Mouse (Mus musculus) limb, embryonic 13.5 days (tissue): ENCODE data around the gene Adgra1. TPM values are rescaled to one million over a fixed set of nuclear protein-coding genes. Genes with fewer than 3 reads are reported as not detected.

Source experiments
- ATAC-seq: fragments of 200-750 bp; cut with Nextera tagmentation; 2 replicates; pipeline ENCODE4 v1.8.0; 2017; ENCODE audit warnings: low read depth, moderate number of reproducible peaks, moderate TSS enrichment; ENCODE audit not compliant: low FRiP score
- H3K27ac ChIP-seq: fragments of 300-500 bp; sonication (generic); 2 replicates; pipeline ENCODE4 v1.5.1; 2015; ENCODE audit warnings: inconsistent platforms, mild to moderate bottlenecking, moderate library complexity
- H3K27me3 ChIP-seq: fragments of 300-500 bp; sonication (generic); 2 replicates; pipeline ENCODE4 v1.6.1; 2015; ENCODE audit warnings: mild to moderate bottlenecking, inconsistent platforms
- H3K36me3 ChIP-seq: fragments of 300-500 bp; sonication (generic); 2 replicates; pipeline ENCODE4 v1.6.1; 2015; ENCODE audit warnings: inconsistent platforms, mild to moderate bottlenecking, moderate library complexity
- H3K4me1 ChIP-seq: fragments of 300-500 bp; sonication (generic); 2 replicates; pipeline ENCODE4 v1.6.1; 2015; ENCODE audit warnings: inconsistent platforms
- H3K4me2 ChIP-seq: fragments of 300-500 bp; sonication (generic); replicated peaks from 2 replicates; pipeline ENCODE4 v1.6.1; 2015; ENCODE audit warnings: inconsistent platforms, mild to moderate bottlenecking, moderate library complexity
- H3K4me3 ChIP-seq: fragments of 300-500 bp; sonication (generic); 2 replicates; pipeline ENCODE4 v1.5.1; 2015; ENCODE audit warnings: moderate library complexity, mild to moderate bottlenecking, inconsistent platforms
- H3K9ac ChIP-seq: fragments of 300-500 bp; sonication (generic); 2 replicates; pipeline ENCODE4 v1.6.1; 2015; ENCODE audit warnings: mild to moderate bottlenecking, inconsistent platforms
- H3K9me3 ChIP-seq: fragments of 300-500 bp; sonication (generic); 2 replicates; pipeline ENCODE4 v1.6.1; 2016; ENCODE audit warnings: inconsistent platforms
- WGBS: fragments of 180-500 bp; shearing (Covaris S2); methylation state at CpG from one replicate; pipeline ENCODE4 v1.1.7; 2015; 5-methylcytosine and 5-hydroxymethylcytosine counted together
- polyA plus RNA-seq: library from polyadenylated mRNA; unstranded; fragments of >200 nt; fragmentation: Nextera tagmentation; extraction: Ambion mirVana; gene quantifications from 2 replicates; pipeline ENCODE4 v1.2.1, GENCODE M21; 2015

The Adgra1 gene
- polyA plus RNA-seq, 1 experiment from 2014 or later = 0.13 TPM

DNA sequence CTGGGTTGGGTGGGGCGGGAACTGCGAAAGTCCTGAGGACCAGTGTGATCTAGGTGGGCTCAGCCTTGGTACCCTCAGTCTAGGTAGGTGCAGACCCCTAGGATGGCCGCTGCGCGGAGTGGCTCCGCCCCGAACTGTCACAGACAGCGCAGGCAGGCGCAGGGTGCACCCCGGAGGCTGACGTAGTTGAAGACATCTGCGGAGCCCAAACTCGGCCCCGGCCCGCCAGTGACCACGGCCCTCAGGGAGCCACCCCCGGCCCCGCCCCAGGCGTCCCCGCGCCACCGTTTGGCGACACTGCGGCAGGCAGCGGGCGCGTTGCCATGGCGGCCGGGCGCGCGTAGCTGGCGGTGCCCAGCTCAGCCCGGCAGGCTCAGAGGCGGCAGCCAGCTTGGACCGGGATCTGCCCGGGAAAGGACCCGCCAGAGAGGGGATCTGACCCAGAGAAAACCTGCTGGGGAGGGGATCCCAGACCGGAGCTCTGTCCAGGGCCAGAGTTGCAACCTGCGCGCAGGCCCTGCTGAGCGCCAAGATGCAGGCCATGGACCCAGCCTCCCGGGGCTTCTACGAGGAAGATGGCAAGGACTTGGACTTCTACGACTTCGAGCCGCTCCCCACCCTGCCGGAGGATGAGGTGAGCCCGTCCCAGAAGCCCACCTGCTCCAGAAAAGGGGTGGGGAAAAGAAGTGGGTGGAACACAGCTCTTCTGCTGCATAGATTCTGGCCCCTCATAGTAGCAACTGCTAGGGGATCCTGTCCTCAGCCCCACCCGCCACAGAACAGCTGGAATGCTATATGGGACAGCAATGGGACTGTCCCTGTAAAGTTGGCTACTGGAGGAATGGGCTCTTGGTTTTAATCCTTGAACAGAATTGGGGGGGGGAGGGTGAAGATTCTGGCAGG is 60.9 kb downstream of the Adgra1 start, which contains the start of gene Kndc1:
Gene Kndc1, plus strand, starts transcription at position 42 of the 903 bp plus-strand sequence.
- under 1% methylated on average over 50 of the region's 50 CpGs for WGBS
- H3K27me3 ChIP-seq = peaks cover 69% of the 10 kb centered on the region
- H3K9me3 ChIP-seq = no peaks in the 10 kb centered on the region
- no peak for ATAC-seq
- peaks cover 10% of the 10 kb centered on the region for H3K4me1 ChIP-seq
- H3K4me2 ChIP-seq = peak within 1 kb of the TSS; percentile 91
- no peaks in the 10 kb centered on the region for H3K36me3 ChIP-seq
- H3K9ac ChIP-seq = peak within 1 kb of the TSS; percentile 60
- H3K4me3 ChIP-seq = peak within 1 kb of the TSS; percentile 51
- no peak within 1 kb of the TSS for H3K27ac ChIP-seq

DNA sequence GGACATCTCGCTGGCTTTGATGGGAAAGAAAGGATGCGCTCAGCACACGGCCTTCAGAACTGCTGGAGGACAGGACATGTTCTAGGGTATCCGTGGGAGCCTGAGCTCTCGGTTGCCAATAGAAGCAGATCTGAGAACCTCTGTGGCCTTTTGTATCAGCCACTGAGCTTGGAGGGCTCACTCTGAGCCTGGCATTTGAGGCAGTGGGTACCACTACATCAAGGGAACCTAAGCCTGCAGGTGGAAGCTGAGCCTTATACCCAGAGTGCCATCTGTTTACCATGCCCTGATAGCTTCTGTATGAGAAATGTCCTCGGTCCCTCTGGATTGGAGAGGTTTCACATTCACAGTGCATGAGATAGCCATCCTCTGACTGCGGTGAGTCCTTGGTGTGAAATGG is 62.3 kb downstream of the Adgra1 start:
- peaks cover 73% of the 10 kb centered on the region for H3K27me3 ChIP-seq
- peaks cover 10% of the 10 kb centered on the region for H3K4me1 ChIP-seq
- H3K4me2 ChIP-seq = no peak overlapping the region
- H3K9me3 ChIP-seq = no peaks in the 10 kb centered on the region
- no peak for ATAC-seq
- no peak overlapping the region for H3K9ac ChIP-seq
- H3K27ac ChIP-seq = no peak overlapping the region
- no peak overlapping the region for H3K4me3 ChIP-seq
- 68% methylated on average over 7 of the region's 7 CpGs for WGBS
- H3K36me3 ChIP-seq = no peaks in the 10 kb centered on the region

DNA sequence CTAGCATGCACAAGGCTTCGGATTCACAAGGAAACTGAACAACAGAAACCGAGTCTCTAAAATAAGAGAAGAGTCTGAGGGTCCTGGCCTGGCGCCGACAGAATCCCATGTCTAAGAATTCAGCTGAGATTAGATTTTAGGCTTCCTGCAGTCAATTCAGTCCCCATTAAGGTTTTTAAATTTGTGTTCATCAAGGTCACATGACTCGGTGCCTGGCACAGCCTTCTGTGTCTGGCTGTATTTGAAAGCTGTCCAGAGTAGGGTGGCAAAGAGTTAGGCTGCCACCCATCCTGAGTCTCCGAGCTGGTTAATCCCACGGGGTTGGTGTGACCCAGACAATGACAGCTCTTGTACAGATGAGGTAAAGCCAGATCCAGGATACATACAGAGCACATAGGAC is 62.8 kb downstream of the Adgra1 start:
- H3K4me3 ChIP-seq = no peak overlapping the region
- H3K4me1 ChIP-seq = peaks cover 10% of the 10 kb centered on the region
- 82% methylated on average over 7 of the region's 7 CpGs for WGBS
- H3K36me3 ChIP-seq = no peaks in the 10 kb centered on the region
- H3K9me3 ChIP-seq = no peaks in the 10 kb centered on the region
- H3K27me3 ChIP-seq = peaks cover 73% of the 10 kb centered on the region
- no peak for ATAC-seq
- no peak overlapping the region for H3K27ac ChIP-seq
- H3K9ac ChIP-seq = no peak overlapping the region
- no peak overlapping the region for H3K4me2 ChIP-seq

DNA sequence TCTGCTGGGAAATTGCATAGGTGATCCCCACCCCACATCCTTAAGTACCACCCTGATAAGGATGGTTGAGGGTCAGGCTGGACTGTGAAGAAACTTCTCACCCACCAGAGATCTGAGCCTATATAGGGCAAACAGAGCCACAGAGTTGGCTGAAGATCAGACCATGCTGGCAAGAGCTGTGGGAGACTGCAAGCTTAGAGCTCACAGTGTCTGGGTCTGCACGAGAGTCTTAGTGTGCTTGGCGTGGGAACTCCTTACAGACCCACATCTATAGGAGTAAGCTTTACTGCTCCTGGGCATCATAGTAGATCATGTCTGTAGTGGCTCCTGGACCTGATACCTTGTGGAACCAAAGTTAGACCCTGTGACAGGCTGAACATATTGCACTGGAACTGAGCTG is 64.6 kb downstream of the Adgra1 start:
- no peaks in the 10 kb centered on the region for H3K9me3 ChIP-seq
- no peaks in the 10 kb centered on the region for H3K36me3 ChIP-seq
- H3K27me3 ChIP-seq = peaks cover 61% of the 10 kb centered on the region
- H3K4me2 ChIP-seq = no peak overlapping the region
- H3K27ac ChIP-seq = no peak overlapping the region
- H3K4me1 ChIP-seq = peaks cover 10% of the 10 kb centered on the region
- 76% methylated on average over 2 of the region's 2 CpGs for WGBS
- no peak overlapping the region for H3K4me3 ChIP-seq
- H3K9ac ChIP-seq = no peak overlapping the region
- ATAC-seq = no peak

DNA sequence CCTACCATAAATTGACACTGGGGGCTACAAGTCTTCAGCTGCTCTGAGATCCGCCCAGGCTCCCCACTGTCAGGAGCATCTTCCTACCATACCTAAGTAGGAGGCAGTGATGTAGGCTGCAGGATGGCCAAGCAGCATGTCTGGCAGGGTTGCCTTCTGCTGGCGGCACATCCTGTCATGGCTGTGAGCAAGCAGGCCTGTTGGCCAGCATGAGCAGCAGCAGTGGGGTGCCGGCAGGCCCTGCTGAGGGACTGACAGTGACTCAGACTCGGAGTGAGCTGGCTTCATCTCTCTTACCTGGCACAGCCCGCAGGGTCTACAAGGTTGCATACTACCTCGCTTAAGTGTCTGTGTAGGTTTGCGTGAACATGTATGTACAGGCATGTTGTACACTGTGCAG is 65.5 kb downstream of the Adgra1 start:
- WGBS = 85% methylated on average over 7 of the region's 7 CpGs
- Histone ChIP-seq H3K4me1 (peaks cover 7% of the 10 kb centered on the region), H3K9me3 (no peaks in the 10 kb centered on the region), H3K4me2 (no peak overlapping the region), H3K36me3 (no peaks in the 10 kb centered on the region), H3K4me3 (no peak overlapping the region), H3K9ac (no peak overlapping the region), H3K27ac (no peak overlapping the region), H3K27me3 (peaks cover 55% of the 10 kb centered on the region)
- ATAC-seq = no peak

DNA sequence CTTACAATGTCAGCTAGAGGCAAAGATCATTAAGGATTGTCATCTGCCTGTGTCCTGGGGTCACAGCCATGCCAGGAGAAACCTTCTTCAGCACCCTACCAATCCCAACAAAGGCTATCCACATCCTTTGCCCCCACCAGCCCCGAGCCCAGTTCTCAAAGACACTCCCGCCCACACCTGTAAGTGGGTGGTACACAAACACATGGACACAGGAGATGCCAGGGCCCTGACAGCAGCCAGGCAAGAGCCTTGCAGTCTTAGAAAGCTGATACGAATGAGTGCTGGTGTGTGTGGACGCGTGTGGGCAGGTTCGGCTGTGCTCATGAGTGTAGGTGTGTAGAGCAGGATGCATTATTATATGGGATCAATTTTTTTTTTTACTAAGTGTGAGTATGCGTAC is 66.5 kb downstream of the Adgra1 start:
- Histone ChIP-seq H3K27ac (no peak overlapping the region), H3K4me2 (no peak overlapping the region), H3K27me3 (peaks cover 49% of the 10 kb centered on the region), H3K4me3 (no peak overlapping the region), H3K4me1 (no peaks in the 10 kb centered on the region), H3K9me3 (no peaks in the 10 kb centered on the region), H3K9ac (no peak overlapping the region), H3K36me3 (no peaks in the 10 kb centered on the region)
- 94% methylated on average over 7 of the region's 7 CpGs for WGBS
- no peak for ATAC-seq

DNA sequence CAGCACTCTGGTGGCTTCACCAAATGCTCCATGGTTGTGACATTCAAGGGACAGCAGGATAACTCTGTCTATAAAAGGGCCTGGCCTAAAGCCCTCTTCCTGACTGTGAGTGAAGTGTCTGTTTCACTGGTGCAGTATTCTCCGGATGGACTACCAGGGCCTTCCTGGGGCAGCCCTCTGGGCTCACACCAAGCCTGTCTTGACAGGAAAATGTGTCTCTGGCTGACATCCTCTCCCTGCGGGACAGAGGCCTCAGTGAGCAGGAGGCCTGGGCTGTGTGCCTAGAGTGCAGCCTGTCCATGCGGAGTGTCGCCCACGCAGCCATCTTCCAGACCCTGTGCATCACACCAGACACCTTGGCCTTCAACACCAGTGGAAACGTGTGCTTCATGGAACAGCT is 66.9 kb downstream of the Adgra1 start:
- WGBS = 79% methylated on average over 6 of the region's 6 CpGs
- H3K27ac ChIP-seq = no peak overlapping the region
- no peak for ATAC-seq

DNA sequence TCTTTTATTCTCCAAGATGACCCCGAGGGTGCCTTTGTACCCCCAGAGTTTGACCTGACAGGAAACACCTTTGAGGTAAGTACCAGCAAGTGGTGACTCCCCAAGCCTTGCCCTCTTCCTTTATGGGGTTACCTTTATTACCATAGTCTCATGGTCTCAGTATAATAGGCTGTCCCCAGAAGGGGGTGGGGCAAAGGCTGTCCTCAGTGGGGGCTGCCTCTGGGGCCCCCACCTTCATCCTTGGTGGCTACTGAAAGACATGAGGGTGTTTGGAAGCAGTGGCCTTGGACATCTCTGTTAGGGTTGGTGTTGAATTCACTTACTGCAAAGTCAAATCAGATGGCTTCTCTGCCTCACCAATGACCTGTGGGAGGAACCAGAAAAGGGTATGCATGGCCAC is 68.0 kb downstream of the Adgra1 start:
- WGBS = 32% methylated on average over 1 of the region's 1 CpGs
- no peaks in the 10 kb centered on the region for H3K9me3 ChIP-seq
- H3K4me2 ChIP-seq = no peak overlapping the region
- H3K9ac ChIP-seq = no peak overlapping the region
- no peak for ATAC-seq
- H3K27me3 ChIP-seq = peaks cover 35% of the 10 kb centered on the region
- 0 out of 2 replicates have a peak, but pooled peaks cover 6% of the 10 kb centered on the region for H3K4me1 ChIP-seq
- no peak overlapping the region for H3K27ac ChIP-seq
- H3K36me3 ChIP-seq = no peaks in the 10 kb centered on the region
- no peak overlapping the region for H3K4me3 ChIP-seq

More for the DNA sequence above, 66.9 kb downstream of the Adgra1 start:
- H3K4me3 ChIP-seq = no peak overlapping the region
- no peaks in the 10 kb centered on the region for H3K9me3 ChIP-seq
- H3K36me3 ChIP-seq = no peaks in the 10 kb centered on the region
- H3K27me3 ChIP-seq = peaks cover 46% of the 10 kb centered on the region
- H3K4me1 ChIP-seq = 0 out of 2 replicates have a peak, but pooled peaks cover 2% of the 10 kb centered on the region
- no peak overlapping the region for H3K9ac ChIP-seq
- H3K4me2 ChIP-seq = no peak overlapping the region

DNA sequence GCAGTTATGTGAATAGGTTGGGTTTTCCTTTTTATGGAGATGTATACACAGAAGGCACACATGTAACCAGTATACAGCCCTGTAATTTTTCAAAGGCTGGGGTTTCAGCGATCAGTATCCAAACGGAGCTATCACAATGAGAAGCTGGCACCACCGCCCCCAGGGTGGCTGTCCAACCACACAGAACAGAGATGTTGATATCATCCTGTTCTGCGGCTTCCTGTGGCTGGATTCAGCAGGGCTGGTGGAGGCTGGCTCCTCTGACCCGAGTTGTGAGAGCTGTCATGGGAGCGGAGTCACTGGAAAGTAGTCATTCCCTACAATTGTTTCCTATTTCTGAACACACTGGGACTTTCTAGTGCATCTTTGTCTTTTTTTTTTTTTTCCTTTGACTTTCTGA is 71.3 kb downstream of the Adgra1 start:
- Histone ChIP-seq H3K27ac (no peak overlapping the region), H3K4me1 (peaks cover 16% of the 10 kb centered on the region), H3K36me3 (no peaks in the 10 kb centered on the region), H3K9me3 (no peaks in the 10 kb centered on the region), H3K9ac (no peak overlapping the region), H3K4me2 (no peak overlapping the region), H3K4me3 (no peak overlapping the region), H3K27me3 (peaks cover 17% of the 10 kb centered on the region)
- 36% methylated on average over 6 of the region's 6 CpGs for WGBS
- no peak for ATAC-seq

DNA sequence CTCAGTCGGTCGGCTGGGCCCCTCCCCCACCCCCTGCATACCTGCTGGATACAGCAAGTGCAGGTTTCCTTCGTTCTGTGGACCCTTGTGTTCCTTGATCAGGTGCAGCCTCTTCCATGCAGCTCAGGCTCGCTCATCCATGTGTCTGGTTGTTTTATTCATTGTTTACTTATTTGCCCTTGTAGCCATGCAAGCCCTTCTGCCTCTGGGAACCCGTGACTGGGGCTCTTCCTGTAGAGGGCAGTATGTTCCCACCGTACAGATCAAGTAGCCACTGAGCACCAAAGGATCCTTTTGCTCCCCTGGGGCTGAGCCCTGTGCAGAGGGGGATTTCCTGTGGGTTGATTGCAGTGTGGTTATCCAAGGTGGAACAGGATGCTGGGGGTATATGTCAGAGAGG is 71.7 kb downstream of the Adgra1 start:
- no peaks in the 10 kb centered on the region for H3K9me3 ChIP-seq
- H3K27me3 ChIP-seq = peaks cover 17% of the 10 kb centered on the region
- ATAC-seq = no peak
- no peaks in the 10 kb centered on the region for H3K36me3 ChIP-seq
- H3K4me2 ChIP-seq = no peak overlapping the region
- 6% methylated on average over 6 of the region's 6 CpGs for WGBS
- no peak overlapping the region for H3K9ac ChIP-seq
- H3K4me3 ChIP-seq = no peak overlapping the region
- H3K4me1 ChIP-seq = peaks cover 16% of the 10 kb centered on the region
- no peak overlapping the region for H3K27ac ChIP-seq

DNA sequence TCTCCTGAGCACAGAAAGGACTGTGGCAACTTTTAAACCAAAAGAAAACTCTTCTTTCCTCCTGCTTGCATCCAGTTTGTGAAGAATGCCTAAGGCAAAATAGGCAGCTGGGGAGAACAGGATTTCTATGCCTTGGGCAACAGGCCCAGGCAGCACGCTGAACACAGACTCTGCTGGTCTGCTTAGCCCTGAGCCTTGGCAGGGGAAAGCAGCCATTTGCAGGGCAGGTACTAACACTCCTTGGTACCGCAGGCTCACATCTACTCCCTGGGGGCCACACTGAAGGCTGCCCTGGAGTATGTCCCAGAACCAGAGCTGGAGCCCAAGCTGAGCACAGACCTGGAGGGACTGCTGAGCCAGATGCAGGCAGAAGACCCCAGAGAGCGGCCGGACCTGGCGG is 74.2 kb downstream of the Adgra1 start:
- no peak overlapping the region for H3K4me3 ChIP-seq
- H3K27ac ChIP-seq = peak overlapping the region; percentile 70; the same call in 1 of the 2 replicates
- H3K9ac ChIP-seq = 0 out of 2 replicates have a peak overlapping the region, but pooled peaks have one; percentile 31
- H3K36me3 ChIP-seq = no peaks in the 10 kb centered on the region
- no peaks in the 10 kb centered on the region for H3K9me3 ChIP-seq
- peaks cover 16% of the 10 kb centered on the region for H3K4me1 ChIP-seq
- H3K27me3 ChIP-seq = peaks cover 25% of the 10 kb centered on the region
- no peak overlapping the region for H3K4me2 ChIP-seq
- WGBS = 52% methylated on average over 5 of the region's 5 CpGs
- peak; percentile 75; the same call in 1 of the 2 replicates for ATAC-seq

DNA sequence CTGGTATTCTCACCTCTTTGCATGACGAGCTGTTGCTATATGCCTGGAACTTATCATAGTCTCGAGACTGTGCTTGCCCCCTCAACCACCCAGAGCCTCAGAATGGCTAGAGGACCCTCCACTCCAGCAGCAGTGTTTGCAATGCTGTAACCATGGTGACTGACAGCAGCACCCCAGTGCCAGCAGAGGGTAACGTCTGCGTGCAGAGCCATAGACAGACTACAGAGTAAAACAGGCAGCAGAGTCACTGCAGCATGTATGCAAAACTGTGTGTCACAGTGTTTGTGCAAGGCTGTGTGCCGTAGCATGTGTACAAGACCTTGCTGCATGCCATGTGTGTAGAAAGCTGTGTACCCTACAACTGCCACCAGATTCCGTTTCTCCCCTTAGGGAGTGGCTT is 75.5 kb downstream of the Adgra1 start:
- WGBS = 44% methylated on average over 6 of the region's 6 CpGs
- no peak for ATAC-seq

More for the DNA sequence above, 75.5 kb downstream of the Adgra1 start:
- Histone ChIP-seq H3K9ac (no peak overlapping the region), H3K27me3 (peaks cover 34% of the 10 kb centered on the region), H3K4me1 (peaks cover 18% of the 10 kb centered on the region), H3K36me3 (no peaks in the 10 kb centered on the region), H3K4me2 (no peak overlapping the region), H3K27ac (no peak overlapping the region), H3K9me3 (no peaks in the 10 kb centered on the region), H3K4me3 (no peak overlapping the region)
